Mouse (Mus musculus): Measurements from ENCODE around the gene Bex6. TPM values are rescaled to one million over a fixed set of nuclear protein-coding genes. Genes with fewer than 3 reads are reported as not detected.

Gene Bex6
- total RNA-seq (2023): not detected

GRCm38 (mm10) chr16:32179333-32179901 lies at the start of gene Bex6:
Gene Bex6, plus strand, starts transcription at chr16:32179823.

GRCm38 (mm10) chr16:32165281-32165821 lies 14.3 kb upstream of the Bex6 start, which contains the start of gene Nrros:
Gene Nrros, minus strand, starts transcription at chr16:32165594.

Other genes starting within 250 kb of the Bex6 start
- not detected for gene Pigz, start 246.0 kb upstream of the Bex6 start, total RNA-seq (2023)
- 13.3 TPM for gene 0610012G03Rik, start 231.3 kb upstream of the Bex6 start, total RNA-seq (2023)
- gene Ncbp2, start 231.3 kb upstream of the Bex6 start, total RNA-seq (2023): 20.7 TPM
- 28.0 TPM for gene Senp5, start 176.5 kb upstream of the Bex6 start, total RNA-seq (2023)
- 106 TPM for gene Pak2, start 100.5 kb upstream of the Bex6 start, total RNA-seq (2023)
- 50.2 TPM for gene Pigx, start 80.1 kb upstream of the Bex6 start, total RNA-seq (2023)
- gene Cep19, start 80.0 kb upstream of the Bex6 start, total RNA-seq (2023): 11.7 TPM
- gene Nrros, start 14.2 kb upstream of the Bex6 start, total RNA-seq (2023): 74.4 TPM
- 7.0 TPM for gene Fbxo45, start 67.3 kb downstream of the Bex6 start, total RNA-seq (2023)
- gene Wdr53, start 67.4 kb downstream of the Bex6 start, total RNA-seq (2023): 9.8 TPM
- 1.1 TPM for gene Smco1, start 91.6 kb downstream of the Bex6 start, total RNA-seq (2023)
- 17.2 TPM for gene Rnf168, start 97.6 kb downstream of the Bex6 start, total RNA-seq (2023)
- 71.7 TPM for gene Ubxn7, start 152.4 kb downstream of the Bex6 start, total RNA-seq (2023)
- gene Tm4sf19, start 220.7 kb downstream of the Bex6 start, total RNA-seq (2023): not detected
- gene Tctex1d2, start 239.9 kb downstream of the Bex6 start, total RNA-seq (2023): 2.1 TPM

Data from CD8-positive naive resting alpha-beta T cell, adult 57 days (primary cell).